Mouse (Mus musculus): ENCODE data around the gene Lpcat3. TPM values are rescaled to one million over a fixed set of nuclear protein-coding genes. Genes with fewer than 3 reads are reported as not detected.

The Lpcat3 gene
- polyA plus RNA-seq, 1 experiment, result 119 TPM

DNA sequence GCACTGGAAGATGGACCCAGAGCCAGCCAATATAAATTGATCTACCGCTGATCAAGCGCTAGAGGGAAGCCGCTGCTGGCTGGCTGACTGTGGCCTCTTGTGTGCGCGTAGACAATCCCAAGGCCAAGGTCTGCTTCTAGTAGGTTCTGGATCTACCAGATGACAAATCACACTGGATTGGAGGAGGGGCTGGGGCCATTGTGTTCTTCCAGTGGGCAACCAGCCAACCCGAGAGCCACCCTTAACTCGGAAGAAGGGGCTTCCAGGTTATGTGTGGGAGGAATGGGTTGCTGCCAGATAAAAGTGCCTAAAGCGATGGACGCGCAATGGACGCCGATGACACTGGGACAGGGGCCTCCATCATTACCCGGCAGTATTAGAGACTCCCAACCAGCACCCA is 55.1 kb downstream of the Lpcat3 start:
- no peak for TF ChIP-seq FLI1 (IDR thresholded peaks at IDR 0.05; ENCODE audit: low read length)
- no peak for TF ChIP-seq GATA1 (IDR thresholded peaks at IDR 0.05; ENCODE audit: borderline replicate concordance, low read length)
- H3K4me1 ChIP-seq, result peaks cover 79% of the 10 kb centered on the region
- H3K36me3 ChIP-seq (replicated peaks; ENCODE audit: low read length), result peaks cover 82% of the 10 kb centered on the region
- no peak overlapping the region for H3K4me3 ChIP-seq (replicated peaks)
- H3K27me3 ChIP-seq (replicated peaks), result no peaks in the 10 kb centered on the region
- no peaks in the 10 kb centered on the region for H3K9me3 ChIP-seq

GRCm38 (mm10) chr6:124718703-124719102 is 55.9 kb downstream of the Lpcat3 start:
- peaks cover 79% of the 10 kb centered on the region for H3K4me1 ChIP-seq
- TF ChIP-seq FLI1 (IDR thresholded peaks at IDR 0.05; ENCODE audit: low read length) (no peak), GATA1 (IDR thresholded peaks at IDR 0.05; ENCODE audit: borderline replicate concordance, low read length) (no peak)
- no peaks in the 10 kb centered on the region for H3K9me3 ChIP-seq
- peaks cover 85% of the 10 kb centered on the region for H3K36me3 ChIP-seq (replicated peaks; ENCODE audit: low read length)
- H3K27me3 ChIP-seq (replicated peaks), result no peaks in the 10 kb centered on the region
- H3K4me3 ChIP-seq (replicated peaks), result no peak overlapping the region

GRCm38 (mm10) chr6:124719354-124719978 is 56.6 kb downstream of the Lpcat3 start:
- Histone ChIP-seq H3K27me3 (replicated peaks) (no peaks in the 10 kb centered on the region), H3K36me3 (replicated peaks; ENCODE audit: low read length) (peaks cover 84% of the 10 kb centered on the region), H3K4me1 (peaks cover 79% of the 10 kb centered on the region), H3K9me3 (no peaks in the 10 kb centered on the region), H3K4me3 (replicated peaks) (no peak overlapping the region)
- no peak for TF ChIP-seq FLI1 (IDR thresholded peaks at IDR 0.05; ENCODE audit: low read length)
- no peak for TF ChIP-seq GATA1 (IDR thresholded peaks at IDR 0.05; ENCODE audit: borderline replicate concordance, low read length)

GRCm38 (mm10) chr6:124720904-124721303 is 58.1 kb downstream of the Lpcat3 start:
- H3K4me1 ChIP-seq, result peaks cover 82% of the 10 kb centered on the region
- no peak for TF ChIP-seq FLI1 (IDR thresholded peaks at IDR 0.05; ENCODE audit: low read length)
- no peak for TF ChIP-seq GATA1 (IDR thresholded peaks at IDR 0.05; ENCODE audit: borderline replicate concordance, low read length)
- H3K9me3 ChIP-seq, result no peaks in the 10 kb centered on the region
- no peak overlapping the region for H3K4me3 ChIP-seq (replicated peaks)
- peaks cover 84% of the 10 kb centered on the region for H3K36me3 ChIP-seq (replicated peaks; ENCODE audit: low read length)
- no peaks in the 10 kb centered on the region for H3K27me3 ChIP-seq (replicated peaks)

DNA sequence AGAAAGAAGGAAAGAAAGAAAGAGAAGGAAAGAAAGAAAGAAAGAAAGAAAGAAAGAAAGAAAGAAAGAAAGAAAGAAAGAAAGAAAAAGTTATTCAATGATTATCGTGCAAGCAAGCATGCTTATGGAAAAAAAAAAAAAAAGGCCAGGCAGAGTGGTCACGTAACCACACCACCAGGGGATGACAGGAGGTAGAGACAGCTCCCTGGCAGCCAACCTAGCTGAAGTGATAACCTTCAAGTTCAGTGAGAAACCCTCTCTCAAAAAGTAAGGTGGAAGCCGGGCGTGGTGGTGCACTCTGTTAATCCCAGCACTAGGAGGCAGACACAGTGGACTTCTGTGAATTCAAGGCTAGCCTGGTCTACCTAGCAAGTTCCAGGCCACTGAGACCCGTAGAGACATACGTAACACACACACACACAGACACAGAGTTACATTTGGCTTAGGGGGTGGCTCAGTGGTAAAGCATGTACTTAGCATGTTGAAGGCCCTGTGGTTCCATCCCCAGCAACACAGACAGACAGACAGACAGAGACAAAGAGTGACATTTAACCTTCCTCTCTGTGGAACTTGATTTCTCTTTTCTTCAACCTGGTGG is 60.1 kb downstream of the Lpcat3 start:
- H3K4me3 ChIP-seq (replicated peaks), result no peak overlapping the region
- H3K36me3 ChIP-seq (replicated peaks; ENCODE audit: low read length), result peaks cover 81% of the 10 kb centered on the region
- TF ChIP-seq FLI1 (IDR thresholded peaks at IDR 0.05; ENCODE audit: low read length) (no peak), GATA1 (IDR thresholded peaks at IDR 0.05; ENCODE audit: borderline replicate concordance, low read length) (no peak)
- H3K4me1 ChIP-seq, result peaks cover 79% of the 10 kb centered on the region
- H3K27me3 ChIP-seq (replicated peaks), result no peaks in the 10 kb centered on the region
- no peaks in the 10 kb centered on the region for H3K9me3 ChIP-seq

GRCm38 (mm10) chr6:124723541-124723940 is 60.7 kb downstream of the Lpcat3 start:
- no peak for TF ChIP-seq GATA1 (IDR thresholded peaks at IDR 0.05; ENCODE audit: borderline replicate concordance, low read length)
- no peak for TF ChIP-seq FLI1 (IDR thresholded peaks at IDR 0.05; ENCODE audit: low read length)
- Histone ChIP-seq H3K4me1 (peaks cover 82% of the 10 kb centered on the region), H3K36me3 (replicated peaks; ENCODE audit: low read length) (peaks cover 84% of the 10 kb centered on the region), H3K27me3 (replicated peaks) (no peaks in the 10 kb centered on the region), H3K9me3 (no peaks in the 10 kb centered on the region), H3K4me3 (replicated peaks) (no peak overlapping the region)

GRCm38 (mm10) chr6:124724472-124724871 is 61.6 kb downstream of the Lpcat3 start:
- no peaks in the 10 kb centered on the region for H3K9me3 ChIP-seq
- H3K4me1 ChIP-seq, result peaks cover 82% of the 10 kb centered on the region
- no peaks in the 10 kb centered on the region for H3K27me3 ChIP-seq (replicated peaks)
- H3K4me3 ChIP-seq (replicated peaks), result peak overlapping the region; percentile 57
- peaks cover 86% of the 10 kb centered on the region for H3K36me3 ChIP-seq (replicated peaks; ENCODE audit: low read length)
- TF ChIP-seq GATA1 (IDR thresholded peaks at IDR 0.05; ENCODE audit: borderline replicate concordance, low read length) (no peak), FLI1 (IDR thresholded peaks at IDR 0.05; ENCODE audit: low read length) (no peak)

DNA sequence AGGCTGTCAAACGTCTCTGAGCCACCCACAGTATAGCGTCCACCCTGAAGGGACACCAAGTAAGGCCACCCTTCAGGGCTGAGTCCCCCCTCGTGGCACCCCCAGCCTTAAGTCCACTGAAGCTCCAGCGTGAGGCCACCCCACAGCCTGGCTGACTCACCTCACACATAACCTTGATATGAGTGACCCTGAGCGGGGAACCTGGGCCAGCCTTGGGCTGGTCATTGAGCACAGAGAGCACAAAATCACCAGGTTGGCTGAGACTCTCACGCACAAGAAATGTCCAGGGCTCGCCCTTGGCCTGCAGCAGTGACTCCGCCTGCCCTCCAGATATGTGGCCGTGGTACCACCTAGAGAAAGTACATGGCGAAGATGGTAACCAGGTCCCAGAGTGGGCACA is 65.8 kb downstream of the Lpcat3 start:
- H3K36me3 ChIP-seq (replicated peaks; ENCODE audit: low read length), result peaks cover 70% of the 10 kb centered on the region
- H3K9me3 ChIP-seq, result no peaks in the 10 kb centered on the region
- no peak overlapping the region for H3K4me3 ChIP-seq (replicated peaks)
- no peaks in the 10 kb centered on the region for H3K27me3 ChIP-seq (replicated peaks)
- H3K4me1 ChIP-seq, result peaks cover 90% of the 10 kb centered on the region
- TF ChIP-seq GATA1 (IDR thresholded peaks at IDR 0.05; ENCODE audit: borderline replicate concordance, low read length), result no peak
- TF ChIP-seq FLI1 (IDR thresholded peaks at IDR 0.05; ENCODE audit: low read length), result no peak

DNA sequence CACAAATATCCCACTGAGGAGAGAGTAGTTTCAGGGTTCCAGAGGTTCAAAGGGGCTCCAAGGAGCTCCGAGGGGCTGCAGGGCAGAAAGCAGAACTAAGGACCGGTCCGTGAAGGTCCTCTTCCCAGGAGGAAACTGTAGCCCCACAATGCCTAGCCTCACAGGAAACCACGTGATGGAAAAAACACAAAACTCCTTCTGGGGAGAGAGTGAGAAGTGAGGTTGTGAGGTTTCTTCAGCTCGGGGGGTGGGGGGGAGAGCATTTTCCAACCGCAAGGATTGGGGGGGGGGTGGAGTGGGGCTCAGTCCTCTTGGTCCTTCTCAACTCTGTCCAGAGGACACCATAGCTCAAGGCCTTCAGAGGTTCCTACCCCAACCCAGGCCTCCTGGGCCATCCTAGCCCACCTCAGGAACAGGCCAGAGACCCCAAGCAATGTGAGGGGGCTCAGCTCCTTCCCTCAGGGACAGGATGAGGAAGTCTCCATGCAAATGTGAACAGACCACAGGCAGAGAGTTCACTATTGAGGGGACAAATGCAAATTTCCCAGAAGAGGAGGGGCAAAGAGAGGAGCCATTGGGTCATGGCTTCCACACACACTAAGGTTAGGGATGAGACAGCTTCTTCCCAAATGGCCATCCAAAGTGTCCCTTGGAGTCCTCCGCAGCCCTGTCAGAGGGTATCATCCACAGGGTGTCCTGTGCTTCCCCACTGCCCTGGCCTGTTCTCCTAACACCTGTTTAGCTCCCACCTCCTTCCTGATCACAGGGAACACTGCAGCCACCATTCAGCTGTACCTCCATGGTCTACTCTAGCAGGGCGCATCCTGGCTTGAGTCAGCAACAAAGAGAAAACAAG is 67.3 kb downstream of the Lpcat3 start:
- TF ChIP-seq GATA1 (IDR thresholded peaks at IDR 0.05; ENCODE audit: borderline replicate concordance, low read length) (no peak), FLI1 (IDR thresholded peaks at IDR 0.05; ENCODE audit: low read length) (no peak)
- H3K4me1 ChIP-seq, result peaks cover 87% of the 10 kb centered on the region
- no peaks in the 10 kb centered on the region for H3K9me3 ChIP-seq
- no peaks in the 10 kb centered on the region for H3K27me3 ChIP-seq (replicated peaks)
- peak overlapping the region; percentile 86 for H3K4me3 ChIP-seq (replicated peaks)
- H3K36me3 ChIP-seq (replicated peaks; ENCODE audit: low read length), result peaks cover 56% of the 10 kb centered on the region

DNA sequence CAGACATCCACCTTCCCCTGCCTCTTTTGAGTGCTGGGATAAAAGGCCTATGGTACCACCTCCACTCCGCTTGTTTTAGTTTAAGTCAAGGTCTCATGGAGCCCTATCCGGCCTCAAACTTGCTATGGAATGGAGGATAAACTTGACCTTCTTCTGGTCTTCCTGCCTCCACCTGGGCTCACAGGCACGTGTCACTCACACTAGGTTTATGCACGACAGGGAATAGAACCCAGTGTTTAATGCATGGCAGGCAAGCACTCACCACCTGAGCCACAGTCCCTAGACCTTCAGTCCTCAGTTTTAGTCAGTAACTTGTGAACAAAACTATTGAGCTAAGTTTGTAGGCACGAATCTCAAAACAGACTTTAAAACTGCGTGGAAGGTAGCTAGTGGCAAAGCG is 68.2 kb downstream of the Lpcat3 start:
- peak overlapping the region; percentile 90 for H3K4me3 ChIP-seq (replicated peaks)
- peaks cover 77% of the 10 kb centered on the region for H3K4me1 ChIP-seq

More for the DNA sequence above, 68.2 kb downstream of the Lpcat3 start:
- TF ChIP-seq GATA1 (IDR thresholded peaks at IDR 0.05; ENCODE audit: borderline replicate concordance, low read length) (no peak), FLI1 (IDR thresholded peaks at IDR 0.05; ENCODE audit: low read length) (no peak)
- H3K27me3 ChIP-seq (replicated peaks), result no peaks in the 10 kb centered on the region
- peaks cover 47% of the 10 kb centered on the region for H3K36me3 ChIP-seq (replicated peaks; ENCODE audit: low read length)
- no peaks in the 10 kb centered on the region for H3K9me3 ChIP-seq
